Mouse (Mus musculus) limb, embryonic 10.5 days (tissue): ENCODE data around the gene Meaf6. TPM values are rescaled to one million over a fixed set of nuclear protein-coding genes. Genes with fewer than 3 reads are reported as not detected.
A peak's percentile ranks its signal among the peaks of the same experiment; 100 is the strongest.

ENCODE experiments used
- DNase-seq: peaks from one replicate; pipeline ENCODE4 v3.0.0-alpha.2; 2017; ENCODE audit warnings: low spot score
- H3K27ac ChIP-seq: fragments of 300-500 bp; sonication (generic); 2 replicates; pipeline ENCODE4 v1.5.1; 2016; ENCODE audit warnings: mild to moderate bottlenecking
- H3K27me3 ChIP-seq: fragments of 300-500 bp; sonication (generic); 2 replicates; pipeline ENCODE4 v1.6.1; 2016; ENCODE audit warnings: low read depth, mild to moderate bottlenecking; ENCODE audit not compliant: poor library complexity, severe bottlenecking
- H3K36me3 ChIP-seq: fragments of 300-500 bp; sonication (generic); 2 replicates; pipeline ENCODE4 v1.6.1; 2016; ENCODE audit warnings: mild to moderate bottlenecking, moderate library complexity
- H3K4me1 ChIP-seq: fragments of 300-500 bp; sonication (generic); 2 replicates; pipeline ENCODE4 v1.6.1; 2016
- H3K4me3 ChIP-seq: fragments of 300-500 bp; sonication (generic); 2 replicates; pipeline ENCODE4 v1.5.1; 2016; ENCODE audit warnings: mild to moderate bottlenecking, moderate library complexity
- H3K9me3 ChIP-seq: fragments of 300-500 bp; sonication (generic); replicated peaks from 2 replicates; pipeline ENCODE4 v1.6.1; 2016; ENCODE audit warnings: mild to moderate bottlenecking
- WGBS: fragments of 180-500 bp; shearing (Covaris S2); methylation state at CpG from one replicate; pipeline ENCODE4 v1.1.7; 2016; 5-methylcytosine and 5-hydroxymethylcytosine counted together
- polyA plus RNA-seq: library from polyadenylated mRNA; unstranded; fragments of >200 nt; fragmentation: Nextera tagmentation; extraction: Ambion mirVana; gene quantifications from 2 replicates; pipeline ENCODE4 v1.2.1, GENCODE M21; 2016

Gene Meaf6
- polyA plus RNA-seq, 1 experiment from 2014 or later = 70.9 TPM

- Histone ChIP-seq H3K9me3 (no peaks in the 10 kb centered on the region), H3K4me1 (peaks cover 6% of the 10 kb centered on the region; the same call in 1 of the 2 replicates), H3K27me3 (peaks cover 38% of the 10 kb centered on the region), H3K36me3 (no peaks in the 10 kb centered on the region), H3K27ac (no peak overlapping the region), H3K4me3 (no peak overlapping the region)
- DNase-seq = no peak
- WGBS = 88% methylated on average over 2 of the region's 2 CpGs
These were observed 73.1 kb downstream of the Meaf6 start for GRCm38 (mm10) chr4:125158081-125158480.

- DNase-seq = no peak
- no peaks in the 10 kb centered on the region for H3K9me3 ChIP-seq
- WGBS = 67% methylated on average over 20 of the region's 20 CpGs
- H3K27ac ChIP-seq = no peak overlapping the region
- no peaks in the 10 kb centered on the region for H3K36me3 ChIP-seq
- H3K4me1 ChIP-seq = peaks cover 6% of the 10 kb centered on the region; the same call in 1 of the 2 replicates
- peaks cover 40% of the 10 kb centered on the region for H3K27me3 ChIP-seq
- no peak overlapping the region for H3K4me3 ChIP-seq
These were observed 73.8 kb downstream of the Meaf6 start for GRCm38 (mm10) chr4:125158581-125159317.

- Histone ChIP-seq H3K4me1 (peaks cover 6% of the 10 kb centered on the region; the same call in 1 of the 2 replicates), H3K4me3 (no peak overlapping the region; the same call in 1 of the 2 replicates), H3K9me3 (no peaks in the 10 kb centered on the region), H3K27me3 (peaks cover 40% of the 10 kb centered on the region), H3K36me3 (no peaks in the 10 kb centered on the region), H3K27ac (no peak overlapping the region)
- WGBS = 8% methylated on average over 19 of the region's 19 CpGs
- peak; percentile 89 for DNase-seq
These were observed 75.5 kb downstream of the Meaf6 start for GRCm38 (mm10) chr4:125160320-125160950.

- DNase-seq = no peak
- WGBS = 77% methylated on average over 10 of the region's 10 CpGs
- H3K4me1 ChIP-seq = peaks cover 6% of the 10 kb centered on the region; the same call in 1 of the 2 replicates
- no peak overlapping the region for H3K27ac ChIP-seq
- peaks cover 40% of the 10 kb centered on the region for H3K27me3 ChIP-seq
- H3K9me3 ChIP-seq = no peaks in the 10 kb centered on the region
- no peak overlapping the region for H3K4me3 ChIP-seq
- H3K36me3 ChIP-seq = no peaks in the 10 kb centered on the region
These were observed 76.0 kb downstream of the Meaf6 start for GRCm38 (mm10) chr4:125160951-125161331.

GRCm38 (mm10) chr4:125161392-125161791 lies 76.5 kb downstream of the Meaf6 start:
- Histone ChIP-seq H3K9me3 (no peaks in the 10 kb centered on the region), H3K27me3 (peaks cover 40% of the 10 kb centered on the region)
- 55% methylated on average over 8 of the region's 8 CpGs for WGBS

GRCm38 (mm10) chr4:125162701-125163100 lies 77.8 kb downstream of the Meaf6 start:
- WGBS = 59% methylated on average over 7 of the region's 7 CpGs
- H3K36me3 ChIP-seq = no peaks in the 10 kb centered on the region
- DNase-seq = no peak
- H3K9me3 ChIP-seq = no peaks in the 10 kb centered on the region
- H3K4me1 ChIP-seq = peaks cover 6% of the 10 kb centered on the region; the same call in 1 of the 2 replicates
- H3K4me3 ChIP-seq = no peak overlapping the region
- H3K27ac ChIP-seq = no peak overlapping the region
- peaks cover 40% of the 10 kb centered on the region for H3K27me3 ChIP-seq

More at GRCm38 (mm10) chr4:125161392-125161791, 76.5 kb downstream of the Meaf6 start:
- Histone ChIP-seq H3K4me1 (peaks cover 6% of the 10 kb centered on the region; the same call in 1 of the 2 replicates), H3K4me3 (no peak overlapping the region), H3K27ac (no peak overlapping the region), H3K36me3 (no peaks in the 10 kb centered on the region)
- no peak for DNase-seq

Other genes starting within 250 kb of the Meaf6 start
- gene Yrdc, start 234.5 kb upstream of the Meaf6 start, polyA plus RNA-seq = 43.7 and 45.7 TPM in 2 replicates
- 33.5 and 41.6 TPM in 2 replicates for gene 1110065P20Rik, start 233.9 kb upstream of the Meaf6 start, polyA plus RNA-seq
- gene Maneal, start 223.0 kb upstream of the Meaf6 start, polyA plus RNA-seq = 0.26 and 0.28 TPM in 2 replicates
- 0.05 and 0.06 TPM in 2 replicates for gene Epha10, start 204.2 kb upstream of the Meaf6 start, polyA plus RNA-seq
- 14.6 and 17.0 TPM in 2 replicates for gene 9930104L06Rik, start 148.1 kb upstream of the Meaf6 start, polyA plus RNA-seq
- gene Cdca8, start 145.8 kb upstream of the Meaf6 start, polyA plus RNA-seq = 221 and 226 TPM in 2 replicates
- 4.8 and 6.3 TPM in 2 replicates for gene Rspo1, start 98.7 kb upstream of the Meaf6 start, polyA plus RNA-seq
- 83.5 and 83.7 TPM in 2 replicates for gene Gnl2, start 68.5 kb upstream of the Meaf6 start, polyA plus RNA-seq
- 0.09 and 0.15 TPM in 2 replicates for gene Dnali1, start 19.4 kb upstream of the Meaf6 start, polyA plus RNA-seq
- gene Snip1, start 18.5 kb upstream of the Meaf6 start, polyA plus RNA-seq = 35.5 and 35.7 TPM in 2 replicates
- 0.23 and 0.58 TPM in 2 replicates for gene Zc3h12a, start 42.7 kb downstream of the Meaf6 start, polyA plus RNA-seq